Mouse (Mus musculus): ENCODE data around the gene Foxp1.
A peak's percentile ranks its signal among the peaks of the same experiment; 100 is the strongest.

The Foxp1 gene

DNA sequence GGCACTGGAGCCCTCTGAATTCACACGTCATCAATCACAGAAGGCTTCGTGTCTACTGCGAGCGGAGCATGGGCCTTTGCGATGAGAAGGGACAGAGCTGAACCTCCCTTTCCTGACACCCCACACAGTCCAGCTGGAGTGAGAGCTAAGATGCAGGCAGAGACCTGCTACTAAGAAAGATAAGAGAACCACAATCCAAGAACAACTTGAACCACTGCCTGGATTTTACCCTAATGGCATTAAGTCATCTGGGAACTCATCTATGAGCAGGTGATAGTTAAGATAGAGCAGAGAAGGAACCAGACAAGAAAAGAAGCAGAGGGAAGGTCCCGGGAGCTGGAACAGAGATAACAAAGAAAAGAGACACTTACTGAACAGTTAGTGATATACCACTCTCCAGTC is 415.4 kb downstream of the Foxp1 start:
- no peak for TF ChIP-seq GATA4 (IDR thresholded peaks at IDR 0.05; ENCODE audit: insufficient replicate concordance, low read length)

GRCm38 (mm10) chr6:99105979-99106378 is 416.5 kb downstream of the Foxp1 start:
- no peak for TF ChIP-seq GATA4 (IDR thresholded peaks at IDR 0.05; ENCODE audit: insufficient replicate concordance, low read length)

DNA sequence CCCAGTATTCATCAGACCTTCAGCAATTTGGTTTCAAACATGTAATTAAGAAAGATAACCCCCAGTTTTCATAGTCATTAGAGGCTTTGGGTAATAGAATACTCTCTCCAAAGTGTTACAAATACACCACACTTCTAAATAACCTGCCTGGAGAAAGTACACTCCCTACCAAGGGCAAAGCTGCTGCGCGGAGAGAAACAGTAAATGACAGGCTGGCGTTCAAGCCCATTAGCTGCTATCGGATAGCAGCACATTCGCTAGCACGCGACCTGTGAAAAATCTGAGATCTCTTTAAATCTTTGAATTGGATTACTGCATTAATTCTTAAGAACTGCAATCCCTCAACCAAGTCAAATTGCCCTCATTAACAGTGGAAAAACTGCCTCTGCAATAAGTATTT is 418.1 kb downstream of the Foxp1 start:
- TF ChIP-seq GATA4 (IDR thresholded peaks at IDR 0.05; ENCODE audit: insufficient replicate concordance, low read length), result no peak

DNA sequence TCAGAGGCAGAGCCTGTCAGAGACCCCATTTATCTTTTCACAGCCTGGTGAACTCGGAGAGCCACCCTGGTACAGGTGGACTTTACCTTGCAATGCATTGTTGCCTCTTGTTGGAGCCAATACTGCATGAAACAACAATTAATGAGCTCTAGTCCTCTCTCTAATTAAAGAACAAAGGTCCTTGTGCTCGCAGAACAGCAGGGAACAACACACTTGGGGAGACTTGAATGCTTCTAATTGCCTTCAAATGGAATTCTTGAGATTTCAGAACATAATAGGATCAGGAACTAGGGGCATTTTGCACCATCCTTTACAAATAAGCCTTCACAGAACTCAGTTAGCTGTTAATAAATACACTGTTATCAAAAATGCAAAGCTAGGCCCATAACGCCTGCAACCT is 418.6 kb downstream of the Foxp1 start:
- TF ChIP-seq GATA4 (IDR thresholded peaks at IDR 0.05; ENCODE audit: insufficient replicate concordance, low read length), result no peak

- no peak for TF ChIP-seq GATA4 (IDR thresholded peaks at IDR 0.05; ENCODE audit: insufficient replicate concordance, low read length)
These were observed 421.0 kb downstream of the Foxp1 start for GRCm38 (mm10) chr6:99101489-99101908.

- no peak for TF ChIP-seq GATA4 (IDR thresholded peaks at IDR 0.05; ENCODE audit: insufficient replicate concordance, low read length)
These were observed 422.2 kb downstream of the Foxp1 start for GRCm38 (mm10) chr6:99100331-99100730.

DNA sequence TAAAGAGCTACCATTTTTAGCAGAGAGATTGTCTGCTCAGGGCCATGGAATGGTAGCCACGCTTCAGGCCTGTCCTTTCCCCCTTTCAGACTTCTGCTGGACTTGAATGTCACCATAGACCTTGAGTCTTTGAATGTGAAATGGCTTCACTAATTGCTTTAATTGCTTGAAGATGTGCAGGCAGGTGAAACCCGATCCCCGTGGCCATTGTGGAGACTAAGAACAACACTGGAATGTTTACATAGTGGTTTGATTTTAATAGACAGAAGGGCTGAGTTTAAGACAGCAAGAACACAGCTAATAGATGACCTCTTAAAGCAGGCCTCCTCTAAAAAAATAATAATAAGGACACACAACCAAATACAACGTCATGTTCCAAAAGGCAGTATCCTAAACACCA is 422.7 kb downstream of the Foxp1 start:
- no peak for TF ChIP-seq GATA4 (IDR thresholded peaks at IDR 0.05; ENCODE audit: insufficient replicate concordance, low read length)

GRCm38 (mm10) chr6:99097191-99097590 is 425.3 kb downstream of the Foxp1 start:
- TF ChIP-seq GATA4 (IDR thresholded peaks at IDR 0.05; ENCODE audit: insufficient replicate concordance, low read length), result no peak

GRCm38 (mm10) chr6:99096776-99097166 is 425.8 kb downstream of the Foxp1 start:
- TF ChIP-seq GATA4 (IDR thresholded peaks at IDR 0.05; ENCODE audit: insufficient replicate concordance, low read length), result no peak

- TF ChIP-seq GATA4 (IDR thresholded peaks at IDR 0.05; ENCODE audit: insufficient replicate concordance, low read length), result no peak
These were observed 426.3 kb downstream of the Foxp1 start for GRCm38 (mm10) chr6:99096105-99096775.

DNA sequence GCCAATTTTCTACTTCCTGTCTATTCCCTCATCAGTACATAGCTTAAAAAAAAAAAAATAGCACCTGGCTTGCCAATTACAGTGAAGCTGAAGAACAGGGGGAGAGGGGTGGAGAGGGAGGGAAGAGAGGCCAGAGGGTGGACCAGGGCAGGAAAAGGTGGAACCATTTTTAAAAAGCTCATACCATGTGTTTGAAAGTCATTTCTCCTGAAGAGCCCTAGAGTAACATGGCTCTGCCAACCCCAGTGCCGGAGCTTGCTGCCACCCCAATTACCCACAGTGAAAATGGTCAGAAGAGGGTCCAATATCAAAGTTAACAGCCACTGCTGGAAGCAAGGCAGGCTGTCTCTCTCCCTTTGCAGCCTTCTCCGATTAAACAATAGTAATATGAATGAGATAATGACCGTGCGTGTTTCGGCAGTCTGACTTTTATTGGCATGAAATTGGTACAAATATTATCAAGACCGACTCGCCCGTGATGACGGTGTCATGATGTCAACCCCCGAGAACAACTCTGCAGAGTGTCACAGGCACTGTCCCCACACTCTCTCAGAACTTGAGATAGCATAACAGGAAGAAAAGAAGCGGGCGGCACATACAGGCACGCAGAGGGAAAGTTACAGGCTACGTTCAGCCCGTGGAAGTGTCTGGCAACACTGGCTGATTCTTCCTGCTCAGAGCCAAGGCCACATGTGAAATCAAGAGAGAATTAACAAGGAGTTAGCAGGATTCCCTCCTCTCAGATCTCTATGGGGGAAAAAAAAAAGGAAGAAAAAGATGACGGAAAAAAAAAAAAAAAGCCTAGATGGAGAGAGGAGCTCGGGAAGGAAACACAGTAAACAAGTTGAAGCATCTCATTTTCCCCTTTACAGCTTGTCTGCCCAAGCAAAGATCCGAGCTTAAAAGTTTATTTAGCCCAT is 427.1 kb downstream of the Foxp1 start:
- no peak; the same call in 1 of the 2 replicates for TF ChIP-seq GATA4 (IDR thresholded peaks at IDR 0.05; ENCODE audit: insufficient replicate concordance, low read length)

- peak; percentile 76 for TF ChIP-seq GATA4 (IDR thresholded peaks at IDR 0.05; ENCODE audit: insufficient replicate concordance, low read length)
These were observed 428.1 kb downstream of the Foxp1 start for GRCm38 (mm10) chr6:99094339-99094989.

GRCm38 (mm10) chr6:99093856-99094255 is 428.7 kb downstream of the Foxp1 start:
- TF ChIP-seq GATA4 (IDR thresholded peaks at IDR 0.05; ENCODE audit: insufficient replicate concordance, low read length), result no peak

- TF ChIP-seq GATA4 (IDR thresholded peaks at IDR 0.05; ENCODE audit: insufficient replicate concordance, low read length), result no peak
These were observed 429.3 kb downstream of the Foxp1 start for GRCm38 (mm10) chr6:99093208-99093607.

GRCm38 (mm10) chr6:99091799-99092198 is 430.7 kb downstream of the Foxp1 start:
- TF ChIP-seq GATA4 (IDR thresholded peaks at IDR 0.05; ENCODE audit: insufficient replicate concordance, low read length), result no peak

- 0 out of 2 replicates have a peak, but pooled peaks have one; percentile 33 for TF ChIP-seq GATA4 (IDR thresholded peaks at IDR 0.05; ENCODE audit: insufficient replicate concordance, low read length)
These were observed 434.9 kb downstream of the Foxp1 start for GRCm38 (mm10) chr6:99087598-99087997.

Data from liver, adult (tissue).